Mouse (Mus musculus) stomach, embryonic 16.5 days (tissue): ENCODE results near the gene Tor1b. TPM values are rescaled to one million over a fixed set of nuclear protein-coding genes. Genes with fewer than 3 reads are reported as not detected.

Experiments
- polyA plus RNA-seq: library from polyadenylated mRNA; unstranded; fragments of >200 nt; fragmentation: Nextera tagmentation; extraction: Ambion mirVana; gene quantifications from 2 replicates; pipeline ENCODE4 v1.2.1, GENCODE M21; 2015

Tor1b gene
- polyA plus RNA-seq, 1 experiment from 2014 or later, result 33.6 TPM

Other genes starting within 250 kb of the Tor1b start
- 1.5 and 1.7 TPM in 2 replicates for gene 1700001O22Rik, start 149.3 kb upstream of the Tor1b start, polyA plus RNA-seq
- gene Ntmt1, start 145.1 kb upstream of the Tor1b start, polyA plus RNA-seq, result 71.5 and 80.0 TPM in 2 replicates
- gene Asb6, start 122.6 kb upstream of the Tor1b start, polyA plus RNA-seq, result 28.0 and 30.0 TPM in 2 replicates
- 3.5 and 3.9 TPM in 2 replicates for gene Prrx2, start 118.0 kb upstream of the Tor1b start, polyA plus RNA-seq
- gene Ptges, start 23.1 kb upstream of the Tor1b start, polyA plus RNA-seq, result 10.3 and 13.0 TPM in 2 replicates
- 70.0 and 75.1 TPM in 2 replicates for gene Tor1a, start 15.0 kb downstream of the Tor1b start, polyA plus RNA-seq
- gene BC005624, start 29.2 kb downstream of the Tor1b start, polyA plus RNA-seq, result 54.6 and 56.2 TPM in 2 replicates
- gene Usp20, start 29.3 kb downstream of the Tor1b start, polyA plus RNA-seq, result 22.0 and 23.8 TPM in 2 replicates
- gene Fnbp1, start 189.0 kb downstream of the Tor1b start, polyA plus RNA-seq, result 34.6 and 36.8 TPM in 2 replicates
- gene Gpr107, start 199.4 kb downstream of the Tor1b start, polyA plus RNA-seq, result 34.8 and 39.3 TPM in 2 replicates